Mouse (Mus musculus) heart, postnatal 25 days (tissue): ENCODE measurements at regions not wholly inside any gene's neighbourhood (a gene's known extent, or its start where the extent isn't known, plus 50 kb on each side); places are given as distances from the start of the nearest gene placed in this dataset.
"Not testable (repeated sequence)": the region's sequence is repeated elsewhere in the genome, so short reads cannot be mapped to it uniquely, and the experiment has no call there.

Source experiments
- DNase-seq: peaks from one replicate; pipeline ENCODE4 v3.0.0; 2022; ENCODE audit warnings: low spot score
- intact Hi-C: fragments of 180-260 bp; cut with DNase I; formaldehyde crosslinking; loops from one replicate; pipeline ENCODE4 v1.15.1; 2025

DNA sequence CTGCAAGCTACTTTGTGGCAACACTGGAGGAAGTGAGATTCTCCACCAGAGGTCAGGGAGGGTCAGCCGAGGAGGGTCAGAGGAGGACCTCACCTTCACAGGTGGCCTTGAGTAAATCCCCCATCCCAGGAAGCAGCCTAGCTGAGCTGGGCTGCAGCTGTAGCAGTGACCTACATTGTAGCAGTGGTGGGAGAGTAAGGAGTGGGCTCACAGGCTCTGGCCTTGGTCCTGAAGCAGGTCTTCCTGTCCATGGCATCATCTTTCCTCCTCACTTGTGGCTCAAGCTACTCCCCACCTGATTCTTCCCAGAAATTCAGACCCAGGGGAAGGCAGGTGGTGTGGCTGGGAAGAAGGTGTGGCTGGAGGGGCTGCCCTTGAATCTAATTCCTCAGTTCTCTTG, 84.3 kb downstream of the 1810013L24Rik start:
- intact Hi-C loops, DNase-seq: not testable (repeated sequence)

DNA sequence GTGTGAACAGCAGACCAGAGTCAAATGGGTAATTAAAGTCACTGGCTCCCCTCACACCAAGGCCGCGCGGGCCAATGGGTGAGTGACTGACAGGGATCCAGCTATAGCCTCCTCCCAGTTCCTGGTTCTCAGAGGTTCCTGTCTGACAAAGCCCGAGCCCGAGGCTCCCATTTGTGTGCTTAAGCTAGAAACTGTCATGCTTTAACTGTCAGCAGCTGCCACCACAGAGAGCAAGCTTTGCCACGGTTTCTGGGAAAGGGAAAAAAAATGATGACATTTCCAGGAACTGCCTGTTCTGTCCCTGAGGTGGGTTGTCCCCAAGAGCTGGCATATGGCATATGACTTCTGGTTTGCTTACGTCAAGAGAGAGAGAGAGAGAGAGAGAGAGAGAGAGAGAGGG, 86.2 kb downstream of the 1810013L24Rik start:
- intact Hi-C loops = no loop called here
- no peak for DNase-seq

DNA sequence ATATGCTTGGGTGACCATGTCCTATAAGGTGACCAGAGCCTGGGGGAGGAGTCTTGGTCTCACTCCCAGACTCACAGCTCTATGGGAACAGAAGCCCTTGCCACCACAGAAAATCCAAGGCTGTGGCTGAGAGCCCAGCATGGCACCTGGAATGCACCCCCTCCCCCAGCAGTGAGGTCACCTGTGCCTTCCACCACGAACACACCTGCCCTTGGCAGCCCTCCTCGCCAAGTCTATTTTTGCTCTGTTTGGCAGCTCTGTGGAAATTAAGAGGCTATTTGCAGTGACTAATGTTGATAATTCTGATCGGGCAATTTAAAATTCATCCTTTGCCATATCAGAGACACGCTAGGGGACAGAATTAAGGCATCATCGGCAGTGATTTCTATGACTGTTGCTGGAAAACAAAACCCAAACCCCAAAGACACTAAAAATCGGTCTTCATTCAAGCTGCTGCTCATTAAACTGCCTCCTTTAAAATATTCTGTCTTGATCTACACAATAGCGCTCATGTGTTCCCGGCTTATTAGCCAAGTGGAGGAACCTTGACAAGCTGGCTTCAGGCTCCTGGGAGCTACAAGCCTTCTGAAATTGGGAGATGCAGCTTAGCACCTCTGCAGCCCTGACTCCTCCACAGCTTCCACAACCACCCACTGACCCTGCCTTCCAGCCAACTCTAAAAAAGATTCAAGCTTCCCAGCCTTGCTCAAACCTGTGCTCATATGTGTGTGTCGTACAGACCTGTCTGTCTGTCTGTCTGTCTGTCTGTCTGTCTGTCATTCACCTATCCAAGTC, 89.0 kb downstream of the 1810013L24Rik start:
- intact Hi-C loops = no loop called here
- DNase-seq = no peak

DNA sequence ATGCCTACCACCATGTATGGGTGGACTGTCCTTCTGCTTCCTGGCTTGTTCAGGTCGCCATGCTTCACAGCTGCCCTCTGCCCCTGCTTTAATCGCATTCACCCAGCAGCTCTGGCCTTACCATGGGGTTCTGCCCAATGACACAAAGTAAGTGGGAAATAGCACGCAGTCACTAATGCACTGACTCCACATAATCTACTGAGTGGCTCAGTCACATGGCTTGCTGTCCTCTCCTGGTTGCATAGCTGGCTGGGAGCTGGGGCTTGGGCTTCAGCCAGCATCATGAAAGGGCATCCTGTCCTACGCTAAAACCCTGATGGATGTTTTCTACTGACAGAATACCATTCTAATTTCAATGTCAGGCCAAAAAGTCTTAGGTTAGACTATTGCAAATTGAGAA, 94.8 kb downstream of the 1810013L24Rik start:
- intact Hi-C loops = no loop called here
- no peak for DNase-seq

DNA sequence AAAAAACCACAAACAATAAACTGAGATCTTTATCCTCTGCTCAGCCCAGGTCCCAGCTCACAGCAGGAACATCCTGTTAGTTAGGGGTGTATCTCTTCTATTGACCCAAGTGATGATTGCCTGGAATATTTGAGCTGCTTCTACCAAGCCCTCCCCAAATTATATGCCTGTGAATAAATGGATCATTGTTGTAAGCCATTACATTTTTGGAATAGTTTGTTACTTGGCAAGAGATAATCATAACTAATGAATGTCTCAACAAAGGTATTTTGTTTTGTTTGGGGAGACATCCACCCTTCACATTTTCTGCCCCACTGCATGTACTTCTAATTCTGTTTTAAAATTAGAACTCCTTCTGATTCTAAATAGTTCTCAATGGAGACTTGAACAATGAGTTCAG, 102.1 kb downstream of the 1810013L24Rik start:
- intact Hi-C loops = no loop called here
- no peak for DNase-seq

DNA sequence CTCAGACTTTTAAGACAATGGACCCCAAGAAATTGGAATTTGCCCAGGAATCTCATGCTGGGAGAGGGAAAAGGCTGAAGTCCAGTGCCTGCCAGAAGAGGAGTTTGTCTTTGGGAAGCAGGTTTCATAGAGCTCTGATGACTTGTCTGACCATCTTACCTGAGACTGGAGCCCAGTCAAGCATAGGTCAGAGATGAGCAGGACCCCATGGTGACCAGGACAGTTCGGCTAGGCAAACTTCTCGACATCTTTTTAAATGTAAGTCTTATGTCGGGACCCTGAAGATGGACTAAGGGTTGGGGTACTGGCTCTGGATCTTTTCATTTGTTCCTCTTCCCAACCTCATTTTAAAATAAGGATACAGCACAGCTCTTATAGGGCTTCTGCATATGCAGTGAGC, 103.2 kb downstream of the 1810013L24Rik start:
- no peak for DNase-seq
- intact Hi-C loops = no loop called here

DNA sequence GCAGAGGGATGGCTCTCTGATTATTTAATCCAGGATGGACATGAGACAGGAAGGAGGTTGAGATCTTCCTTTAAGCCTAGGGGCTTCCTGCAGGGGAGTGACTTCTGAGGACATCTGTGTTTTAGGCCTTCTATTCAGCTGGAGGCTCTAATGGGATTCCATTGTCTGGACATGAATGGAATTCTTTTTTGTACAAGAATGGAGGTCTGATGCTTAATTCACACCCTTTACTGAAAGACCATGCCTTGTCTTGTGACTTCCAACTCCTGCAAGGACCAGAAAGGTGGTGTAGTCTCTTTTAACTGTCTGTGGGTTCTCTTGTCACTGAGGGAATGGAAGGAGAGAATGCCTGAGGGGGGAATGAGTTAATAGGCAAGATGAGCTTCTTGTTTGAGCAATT, 106.5 kb downstream of the 1810013L24Rik start:
- DNase-seq = no peak
- intact Hi-C loops = no loop called here

DNA sequence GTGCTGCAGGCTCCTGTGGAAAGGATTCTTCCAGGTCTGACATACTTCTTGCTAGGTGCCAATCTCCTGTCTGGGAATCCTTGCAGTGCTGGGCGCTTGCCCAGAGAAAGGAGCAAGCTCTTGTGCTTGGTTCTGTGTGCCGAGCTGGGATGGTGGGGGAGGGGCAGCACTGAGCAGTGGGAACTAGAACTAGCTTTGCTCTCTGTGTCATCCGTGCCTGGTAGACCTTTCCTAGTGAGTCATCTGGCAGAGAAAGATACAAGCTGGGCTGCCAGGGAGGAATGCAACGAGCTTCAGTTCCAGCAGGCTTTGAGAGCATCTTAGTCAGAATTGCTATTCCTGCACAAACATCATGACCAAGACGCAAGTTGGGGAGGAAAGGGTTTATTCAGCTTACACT, 108.6 kb downstream of the 1810013L24Rik start:
- DNase-seq = no peak
- intact Hi-C loops = no loop called here

DNA sequence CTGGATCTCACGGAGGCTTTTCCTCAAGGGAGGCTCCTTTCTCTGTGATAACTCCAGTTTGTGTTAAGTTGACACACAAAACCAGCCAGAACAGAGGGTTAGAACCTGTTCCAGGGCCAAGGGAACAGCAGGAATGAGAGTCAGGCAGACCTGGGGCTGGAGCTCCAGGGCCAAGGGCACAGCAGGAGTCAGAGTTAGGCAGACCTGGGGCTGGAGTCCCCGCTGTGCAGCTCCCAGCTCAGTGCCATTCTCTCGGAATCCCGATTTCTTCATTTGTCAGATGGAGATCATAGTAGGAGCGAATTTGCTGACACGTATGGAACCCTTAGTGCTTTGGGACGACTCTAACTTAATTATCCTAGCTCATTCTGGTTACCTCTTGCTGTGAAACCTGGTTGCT, 109.2 kb downstream of the 1810013L24Rik start:
- DNase-seq = no peak
- intact Hi-C loops = no loop called here

DNA sequence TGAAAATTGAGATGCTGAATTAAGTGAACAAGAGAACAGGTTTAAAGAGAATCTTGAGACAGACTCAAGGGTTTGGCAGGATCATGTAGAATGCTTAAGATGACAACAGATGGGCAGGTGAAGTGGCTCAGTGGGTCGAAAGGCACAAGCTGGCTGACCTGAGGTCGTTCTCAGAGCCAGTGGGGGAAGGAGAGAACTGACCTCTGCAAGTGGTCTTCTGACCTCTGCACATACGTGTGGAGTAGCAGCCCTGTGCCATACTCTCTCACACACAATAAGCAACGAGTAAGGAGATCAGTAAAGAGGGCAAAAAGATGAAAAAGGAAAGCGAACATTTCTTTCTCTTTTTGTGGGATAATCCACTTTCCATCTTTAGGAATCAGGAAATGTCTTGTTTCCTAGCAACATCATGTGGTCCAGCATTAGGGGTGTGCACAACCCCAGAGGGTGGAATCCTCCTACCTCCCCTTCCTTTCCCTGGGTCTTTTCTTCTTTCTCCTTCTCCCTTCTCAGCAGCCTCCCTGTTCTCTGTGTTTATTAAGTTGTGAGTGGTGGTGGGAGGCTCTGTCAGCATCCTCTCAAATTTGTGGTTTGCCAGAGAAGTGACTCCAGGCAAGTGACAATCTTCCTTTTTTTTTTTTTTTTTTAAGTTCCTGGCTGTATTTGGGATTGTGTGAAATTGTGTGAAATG, 114.7 kb downstream of the 1810013L24Rik start:
- intact Hi-C loops = no loop called here
- no peak for DNase-seq

DNA sequence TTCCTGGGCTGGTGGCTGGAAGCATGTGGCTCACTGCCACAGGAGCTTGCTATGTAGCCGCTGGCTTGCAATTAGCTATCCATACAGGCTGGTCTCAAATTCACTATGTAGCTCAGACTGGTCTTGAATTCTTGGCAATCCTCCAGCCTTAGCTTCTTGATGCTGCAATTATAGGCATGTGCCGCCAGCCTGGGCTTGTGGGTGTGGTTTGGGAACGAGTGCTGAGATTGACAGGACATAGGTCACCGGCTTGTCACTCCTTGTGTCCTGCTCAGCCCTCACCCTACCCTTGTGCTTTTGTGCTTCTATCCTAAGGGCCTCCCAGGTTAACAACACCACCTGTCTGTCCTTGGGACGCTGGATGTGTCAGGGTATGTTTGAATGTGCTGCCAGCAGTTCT, 117.9 kb downstream of the 1810013L24Rik start:
- intact Hi-C loops = no loop called here
- no peak for DNase-seq

DNA sequence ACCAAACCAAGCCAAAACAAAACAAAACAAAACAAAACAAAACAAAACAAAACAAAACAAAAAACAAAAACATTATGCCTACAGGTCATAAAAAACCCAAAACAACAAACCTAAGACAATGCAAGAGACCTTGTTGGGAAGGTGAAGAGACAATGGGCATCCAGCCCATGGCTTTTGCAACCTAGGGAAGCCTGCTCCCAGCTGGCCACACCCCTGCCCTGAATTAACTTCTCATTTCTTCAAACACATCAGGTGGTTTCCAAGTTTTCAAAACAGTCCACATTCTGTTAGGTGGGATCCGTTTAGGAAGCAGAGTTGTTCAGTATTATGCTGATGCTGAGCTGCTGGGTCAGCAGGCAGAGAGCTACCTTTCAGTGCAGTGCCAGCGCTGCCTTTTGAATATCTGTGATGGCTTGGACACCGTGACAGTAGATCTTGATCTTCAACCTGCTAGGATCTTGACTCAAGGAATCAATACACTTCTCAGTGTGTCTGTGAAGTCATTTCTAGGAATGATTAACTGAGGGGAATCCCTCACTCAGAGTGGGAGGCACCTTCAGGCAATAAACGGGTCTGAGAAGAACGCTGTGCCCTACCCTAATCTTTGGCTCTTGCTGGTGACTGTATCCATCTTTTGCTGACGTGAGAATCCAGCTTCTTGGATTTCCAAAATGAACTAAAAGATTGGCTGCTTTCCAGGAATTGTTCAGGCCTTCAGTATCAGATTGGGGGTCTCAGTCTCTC, 121.4 kb downstream of the 1810013L24Rik start:
- no peak for DNase-seq
- intact Hi-C loops = no loop called here

DNA sequence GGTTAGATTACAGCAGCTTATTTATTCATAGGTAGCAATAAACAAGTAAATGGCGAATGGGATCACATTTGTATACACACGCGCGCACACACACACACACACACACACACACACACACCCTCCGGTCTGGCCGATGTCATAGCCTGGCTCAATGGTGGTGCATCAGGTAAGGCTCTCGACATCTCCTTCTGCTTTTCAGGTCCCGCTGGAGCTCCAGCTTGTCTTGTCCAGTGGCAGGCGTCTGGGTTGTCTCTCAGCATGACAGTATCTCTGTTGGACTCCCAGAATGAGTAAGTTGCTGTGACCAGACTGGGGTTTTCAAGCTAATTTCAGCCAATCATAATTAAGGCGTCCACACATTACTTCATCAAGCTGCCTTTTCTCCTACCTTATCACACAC, 131.8 kb downstream of the 1810013L24Rik start:
- intact Hi-C loops = no loop called here
- no peak for DNase-seq

DNA sequence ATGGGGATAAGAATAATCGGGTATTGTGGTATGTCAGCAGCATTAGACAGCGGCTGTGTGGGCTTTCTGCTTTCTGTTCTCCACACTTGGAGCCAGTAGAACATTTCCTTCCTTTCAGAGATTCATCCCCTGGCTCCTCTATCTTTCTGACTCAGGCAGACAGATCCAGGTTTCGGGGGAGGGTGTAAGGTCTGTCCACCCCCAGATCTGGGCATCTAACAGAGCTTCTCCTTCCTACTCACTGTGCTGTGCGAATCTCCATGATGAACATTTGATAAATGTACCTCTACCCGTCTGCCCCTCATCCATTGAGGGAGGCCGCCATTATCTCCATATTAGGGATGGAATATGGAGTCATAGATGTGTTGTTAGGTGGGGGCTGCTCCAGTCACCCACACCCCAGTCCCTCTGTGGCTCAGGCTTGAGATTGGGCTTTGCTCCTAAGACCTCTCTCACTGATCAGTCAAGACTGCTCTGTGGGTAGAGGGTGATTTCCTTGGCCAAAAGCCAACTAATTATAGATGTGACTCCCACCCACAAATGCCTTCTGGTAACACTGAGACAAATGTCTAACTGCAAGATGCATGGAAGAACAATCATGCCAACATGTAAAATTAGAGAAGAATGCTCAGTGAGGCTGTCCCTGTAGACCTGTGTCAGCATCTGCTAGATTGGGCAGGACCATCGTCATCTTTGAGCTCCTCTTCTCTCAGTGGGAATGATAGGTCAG, 163.8 kb downstream of the 1810013L24Rik start:
- no peak for DNase-seq
- intact Hi-C loops = no loop called here

DNA sequence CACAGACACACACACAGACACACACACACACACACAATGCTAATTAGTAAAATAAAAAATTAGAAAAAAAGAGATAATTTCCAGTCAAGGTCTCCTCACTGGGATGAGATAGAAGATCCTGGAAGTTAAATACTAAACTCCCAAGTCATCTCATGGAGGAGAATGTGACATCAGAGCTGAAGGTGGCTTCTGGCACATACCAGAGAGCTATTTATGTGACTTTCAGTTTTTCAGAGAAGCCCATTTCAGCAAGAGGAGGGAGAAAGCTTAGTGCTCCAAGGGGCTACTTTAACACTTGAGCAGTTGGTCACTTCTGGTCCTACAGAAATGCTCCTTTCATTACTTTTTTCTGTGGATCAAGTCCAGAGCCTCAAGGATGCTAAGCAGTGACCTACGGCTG, 164.6 kb downstream of the 1810013L24Rik start:
- intact Hi-C loops = no loop called here
- no peak for DNase-seq

DNA sequence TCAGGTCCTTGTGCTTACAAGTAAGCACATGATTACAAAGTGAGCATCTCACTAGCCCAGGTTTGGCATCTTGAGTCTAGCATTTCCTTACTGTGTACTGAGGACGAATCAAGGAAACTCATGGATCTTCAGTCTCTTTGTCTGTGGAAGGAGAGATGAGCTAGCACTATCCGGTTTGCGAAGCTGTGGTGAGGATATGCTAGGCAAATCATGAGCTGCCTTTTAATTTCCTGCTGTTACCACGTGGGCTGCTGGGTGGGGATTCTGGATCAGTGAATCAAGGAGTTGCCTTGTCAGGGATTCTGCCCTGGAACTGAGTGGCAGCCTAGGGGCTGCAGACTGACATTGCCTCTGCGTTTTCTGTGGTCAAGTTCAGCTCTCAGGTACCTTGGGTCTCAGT, 167.3 kb downstream of the 1810013L24Rik start:
- intact Hi-C loops = no loop called here

DNA sequence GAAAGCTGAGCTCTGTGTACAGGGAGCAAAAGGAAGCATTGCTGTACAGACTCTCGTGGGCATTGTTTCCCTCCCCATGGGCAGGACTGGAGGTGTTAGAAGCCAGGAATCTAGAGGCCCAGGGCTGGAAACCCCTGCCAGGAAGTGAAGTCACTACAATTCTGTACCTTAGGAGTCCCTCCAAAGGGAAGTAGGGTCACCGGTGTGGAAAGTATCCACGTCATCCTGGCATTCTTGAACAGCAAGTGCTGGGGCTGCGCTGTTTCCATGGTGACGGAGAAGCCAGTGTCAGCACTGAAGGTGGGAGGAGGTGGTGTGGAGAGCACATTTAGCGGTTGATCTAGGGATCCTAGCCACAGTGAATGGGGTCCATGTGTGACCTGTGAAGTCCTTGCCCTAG, 174.1 kb downstream of the 1810013L24Rik start:
- peak; percentile 12 for DNase-seq
- intact Hi-C loops = no loop called here

More for the DNA sequence above, 167.3 kb downstream of the 1810013L24Rik start:
- DNase-seq = no peak

DNA sequence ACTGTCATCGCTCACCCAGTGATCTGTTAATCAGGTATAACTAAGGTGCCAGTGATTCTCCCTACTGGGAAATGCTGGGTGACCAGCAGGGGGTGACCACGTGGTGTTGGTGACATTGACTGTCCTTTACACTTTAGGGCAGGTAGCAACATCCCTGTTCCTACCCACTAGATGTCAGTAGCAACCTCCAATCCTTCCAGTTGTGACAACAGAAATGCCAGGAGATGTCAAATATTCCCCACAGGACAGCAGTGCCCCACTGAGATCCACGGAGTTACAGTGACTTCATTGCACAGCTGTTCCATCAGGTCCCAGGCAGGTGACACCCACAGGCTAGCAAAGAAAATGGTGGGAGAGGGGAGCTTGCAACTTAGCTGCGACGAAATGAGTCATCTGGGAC, 176.0 kb downstream of the 1810013L24Rik start:
- intact Hi-C loops = no loop called here

DNA sequence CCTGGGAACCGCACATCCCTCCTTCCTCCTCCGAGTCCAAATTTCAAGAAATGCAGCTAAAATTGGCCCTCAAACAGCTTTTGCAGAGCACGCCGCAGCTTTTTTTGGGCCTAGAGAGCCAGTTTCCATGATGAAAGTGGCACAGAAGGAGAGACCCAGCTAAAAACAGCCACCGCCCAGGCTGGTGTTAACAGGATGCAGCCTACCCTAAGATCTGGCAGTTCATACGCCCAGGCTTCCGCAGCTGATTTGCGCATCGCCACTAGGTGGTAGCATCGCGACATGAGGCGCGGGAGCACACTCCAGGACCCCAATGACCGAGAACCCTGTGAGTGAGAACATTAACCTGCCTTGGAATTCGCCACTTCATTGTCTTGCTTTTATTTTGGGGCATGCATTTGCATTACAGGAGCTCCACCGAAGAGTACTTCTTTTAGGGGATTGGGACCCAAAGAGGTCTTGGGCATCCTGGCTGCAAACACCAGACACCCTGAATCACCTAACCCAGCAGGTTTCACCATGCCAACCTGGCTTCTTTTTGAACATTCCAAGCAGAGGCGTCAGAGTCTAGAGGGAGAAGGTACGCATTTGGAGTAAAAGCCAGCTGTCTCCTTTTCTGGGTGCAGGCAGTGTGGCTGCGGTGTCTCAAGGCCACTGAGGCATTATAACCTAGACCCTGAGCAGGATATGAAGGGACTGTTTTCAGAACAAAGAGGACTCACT, 179.6 kb downstream of the 1810013L24Rik start:
- peak; percentile 64 for DNase-seq
- intact Hi-C loops = loop anchor here (1.0 to 2.0 kb wide), 2 partner anchors 127 to 984 kb away; no protein-coding TSS in a partner anchor

More for the DNA sequence above, 176.0 kb downstream of the 1810013L24Rik start:
- DNase-seq = no peak

DNA sequence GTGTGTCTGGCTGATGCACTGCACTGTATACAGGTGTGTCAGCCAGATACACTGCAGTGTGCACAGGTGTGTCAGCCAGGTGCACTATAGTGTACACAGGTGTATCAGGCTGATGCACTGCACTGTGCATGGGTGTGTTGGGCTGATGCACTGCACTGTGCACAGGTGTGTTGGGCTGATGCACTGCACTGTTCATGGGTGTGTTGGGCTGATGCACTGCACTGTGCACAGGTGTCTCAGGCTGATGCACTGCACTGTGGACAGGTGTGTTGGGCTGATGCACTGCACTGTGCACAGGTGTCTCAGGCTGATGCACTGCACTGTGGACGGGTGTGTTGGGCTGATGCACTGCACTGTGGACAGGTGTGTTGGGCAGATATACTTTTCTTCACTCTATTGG, 181.2 kb downstream of the 1810013L24Rik start:
- intact Hi-C loops = no loop called here
- no peak for DNase-seq
